Mouse (Mus musculus) hindbrain, embryonic 14.5 days (tissue): ENCODE data around the gene Tmem132c. TPM values are rescaled to one million over a fixed set of nuclear protein-coding genes. Genes with fewer than 3 reads are reported as not detected.

ENCODE experiments used
- ATAC-seq: fragments of 200-750 bp; cut with Nextera tagmentation; 2 replicates; pipeline ENCODE4 v1.8.0; 2017; ENCODE audit warnings: moderate number of reproducible peaks, mild to moderate bottlenecking, moderate TSS enrichment, moderate library complexity; ENCODE audit not compliant: low FRiP score
- DNase-seq: peaks from one replicate; pipeline ENCODE4 v3.0.0-alpha.2; 2015; ENCODE audit warnings: low spot score
- H3K27ac ChIP-seq: fragments of 300-500 bp; sonication (generic); 2 replicates; pipeline ENCODE4 v1.5.1; 2014; ENCODE audit warnings: mild to moderate bottlenecking, moderate library complexity
- H3K27me3 ChIP-seq: fragments of 300-500 bp; sonication (generic); 2 replicates; pipeline ENCODE4 v1.6.1; 2014; ENCODE audit warnings: mild to moderate bottlenecking, low read length, mixed read lengths; ENCODE audit not compliant: control insufficient read depth, insufficient read depth
- H3K36me3 ChIP-seq: fragments of 300-500 bp; sonication (generic); replicated peaks from 2 replicates; pipeline ENCODE4 v1.6.1; 2014; ENCODE audit not compliant: control insufficient read depth, insufficient read depth
- H3K4me1 ChIP-seq: fragments of 300-500 bp; sonication (generic); replicated peaks from 2 replicates; pipeline ENCODE4 v1.6.1; 2014; ENCODE audit warnings: antibody characterized with exemption, low read length, mixed read lengths; ENCODE audit not compliant: control insufficient read depth, insufficient read depth
- H3K4me2 ChIP-seq: fragments of 300-500 bp; sonication (generic); replicated peaks from 2 replicates; pipeline ENCODE4 v1.6.1; 2014; ENCODE audit warnings: mild to moderate bottlenecking, moderate library complexity
- H3K4me3 ChIP-seq: fragments of 300-500 bp; sonication (generic); replicated peaks from 2 replicates; pipeline ENCODE4 v1.5.1; 2014; ENCODE audit warnings: mild to moderate bottlenecking, low read length
- H3K9ac ChIP-seq: fragments of 300-500 bp; sonication (generic); 2 replicates; pipeline ENCODE4 v1.6.1; 2014
- H3K9me3 ChIP-seq: fragments of 300-500 bp; sonication (generic); 2 replicates; pipeline ENCODE4 v1.6.1; 2016; ENCODE audit warnings: low read length; ENCODE audit not compliant: control insufficient read depth
- WGBS: fragments of 180-500 bp; shearing (Covaris S2); extraction: QIAGEN DNeasy Blood & Tissue Kit; methylation state at CpG from one replicate; pipeline ENCODE4 v1.1.7; 2014; 5-methylcytosine and 5-hydroxymethylcytosine counted together
- polyA plus RNA-seq: library from polyadenylated mRNA; unstranded; fragments of >200 nt; fragmentation: Nextera tagmentation; extraction: Ambion mirVana; gene quantifications from 2 replicates; pipeline ENCODE4 v1.2.1, GENCODE M21; 2014

Gene Tmem132c
- polyA plus RNA-seq, 1 experiment from 2014 or later, result 15.6 TPM

DNA sequence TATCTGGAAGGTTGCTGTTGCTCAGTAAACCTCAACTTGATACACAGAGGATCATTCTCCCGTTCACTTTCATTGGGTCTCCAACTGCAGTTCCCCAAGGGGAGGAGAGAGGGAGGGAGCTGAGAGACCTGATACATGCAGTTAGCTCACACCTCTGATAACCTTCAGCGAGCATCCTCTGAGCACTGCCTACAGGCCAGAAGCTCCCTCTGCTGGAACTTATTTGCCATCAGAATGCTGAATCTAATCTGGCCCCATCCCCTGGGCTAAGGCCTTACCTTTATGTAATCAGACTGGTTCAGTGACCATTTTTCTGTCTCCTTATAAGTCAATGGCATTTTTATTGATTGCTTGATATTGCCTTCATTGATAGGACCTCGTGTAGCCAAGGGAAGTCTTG is 29.5 kb downstream of the Tmem132c start:
- ATAC-seq, result no peak

DNA sequence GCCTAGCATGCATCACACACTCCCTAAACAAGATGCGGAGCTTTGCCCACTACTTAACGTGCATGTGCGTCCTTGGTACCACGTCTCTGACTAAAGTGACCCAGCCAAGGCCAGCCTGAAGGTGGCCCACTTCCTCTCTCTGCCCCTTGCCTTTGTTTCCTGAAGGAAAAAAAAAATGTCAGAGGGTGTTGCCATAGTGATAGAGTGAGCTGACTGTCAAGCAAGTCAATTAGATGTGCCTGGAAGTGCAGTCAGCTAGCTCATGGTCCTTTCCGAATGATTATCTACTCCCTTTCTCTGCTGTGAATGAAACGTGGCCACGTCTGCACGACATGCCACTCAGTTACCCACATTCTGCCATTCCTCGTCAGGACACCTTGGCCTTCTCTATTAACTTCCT is 37.9 kb downstream of the Tmem132c start:
- DNase-seq (no peak), ATAC-seq (no peak)
- no peak overlapping the region for H3K4me3 ChIP-seq
- H3K36me3 ChIP-seq, result no peaks in the 10 kb centered on the region
- H3K9ac ChIP-seq, result no peak overlapping the region
- H3K27ac ChIP-seq, result no peak overlapping the region
- no peaks in the 10 kb centered on the region for H3K27me3 ChIP-seq
- no peaks in the 10 kb centered on the region for H3K9me3 ChIP-seq
- no peak overlapping the region for H3K4me2 ChIP-seq
- H3K4me1 ChIP-seq, result no peaks in the 10 kb centered on the region
- WGBS, result 23% methylated on average over 9 of the region's 9 CpGs

More for the DNA sequence above, 29.5 kb downstream of the Tmem132c start:
- H3K4me3 ChIP-seq, result no peak overlapping the region
- H3K4me2 ChIP-seq, result no peak overlapping the region
- H3K36me3 ChIP-seq, result no peaks in the 10 kb centered on the region
- no peak overlapping the region for H3K27ac ChIP-seq
- H3K27me3 ChIP-seq, result no peaks in the 10 kb centered on the region
- H3K9ac ChIP-seq, result no peak overlapping the region
- WGBS, result 65% methylated on average over 3 of the region's 3 CpGs
- no peaks in the 10 kb centered on the region for H3K4me1 ChIP-seq
- no peaks in the 10 kb centered on the region for H3K9me3 ChIP-seq
- DNase-seq, result no peak

DNA sequence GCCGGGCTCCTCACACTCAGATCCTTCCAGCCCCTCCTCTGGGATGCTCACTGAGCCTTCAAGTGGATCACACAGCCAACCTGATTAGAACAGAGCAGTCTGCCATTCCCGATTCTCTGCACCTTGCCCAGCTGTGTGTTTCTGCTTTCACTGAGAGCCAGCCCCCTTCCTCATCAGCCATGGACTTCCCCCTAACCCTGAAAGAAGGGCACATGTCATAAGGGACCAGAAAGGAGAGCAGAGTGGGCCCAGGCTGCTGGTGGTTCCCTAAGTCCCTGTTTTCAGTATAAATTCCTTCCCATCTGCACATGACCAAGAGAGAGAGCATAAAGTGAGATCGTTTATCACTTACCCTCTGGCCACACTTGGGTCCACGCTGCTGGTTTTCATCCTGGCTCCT is 39.6 kb downstream of the Tmem132c start:
- WGBS, result 68% methylated on average over 4 of the region's 4 CpGs
- no peak overlapping the region for H3K9ac ChIP-seq
- no peaks in the 10 kb centered on the region for H3K9me3 ChIP-seq
- H3K27me3 ChIP-seq, result no peaks in the 10 kb centered on the region
- no peaks in the 10 kb centered on the region for H3K4me1 ChIP-seq
- no peak overlapping the region for H3K4me3 ChIP-seq
- ATAC-seq, result no peak
- no peak overlapping the region for H3K4me2 ChIP-seq
- DNase-seq, result no peak
- no peak overlapping the region for H3K27ac ChIP-seq
- no peaks in the 10 kb centered on the region for H3K36me3 ChIP-seq

DNA sequence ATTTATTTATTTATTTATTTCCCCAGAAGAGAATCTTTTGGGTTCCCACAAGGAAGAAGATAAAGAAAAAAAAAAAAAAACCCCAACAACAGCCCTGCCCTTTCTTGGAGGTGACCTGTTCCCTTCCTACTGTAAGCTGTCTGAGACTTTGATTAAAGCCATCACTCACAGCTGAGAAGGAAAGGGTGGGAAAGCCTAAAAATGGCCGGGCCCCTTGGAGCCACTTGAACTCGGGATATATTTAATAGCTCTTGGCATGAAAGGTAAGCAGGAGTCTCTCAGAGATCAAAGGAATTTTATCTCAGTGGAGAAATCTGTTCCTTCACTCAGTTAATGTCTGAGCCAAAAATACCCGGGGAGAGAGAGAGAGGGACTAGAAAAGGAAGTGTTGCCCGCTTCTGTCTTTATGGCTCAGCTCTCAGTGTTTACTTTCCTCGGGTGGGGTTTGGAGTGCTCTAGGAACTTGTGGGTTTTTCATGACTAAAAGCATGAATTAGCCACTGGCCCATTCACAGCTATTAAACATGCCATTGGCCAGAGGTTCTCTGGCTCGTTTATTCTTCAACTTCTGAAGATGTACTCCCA is 41.0 kb downstream of the Tmem132c start:
- H3K27me3 ChIP-seq, result no peaks in the 10 kb centered on the region
- DNase-seq (no peak), ATAC-seq (no peak)
- no peaks in the 10 kb centered on the region for H3K9me3 ChIP-seq
- H3K4me2 ChIP-seq, result no peak overlapping the region
- no peak overlapping the region for H3K27ac ChIP-seq
- 75% methylated on average over 6 of the region's 6 CpGs for WGBS
- H3K4me1 ChIP-seq, result no peaks in the 10 kb centered on the region; the same call in 1 of the 2 replicates
- no peaks in the 10 kb centered on the region for H3K36me3 ChIP-seq
- no peak overlapping the region for H3K9ac ChIP-seq
- H3K4me3 ChIP-seq, result no peak overlapping the region

DNA sequence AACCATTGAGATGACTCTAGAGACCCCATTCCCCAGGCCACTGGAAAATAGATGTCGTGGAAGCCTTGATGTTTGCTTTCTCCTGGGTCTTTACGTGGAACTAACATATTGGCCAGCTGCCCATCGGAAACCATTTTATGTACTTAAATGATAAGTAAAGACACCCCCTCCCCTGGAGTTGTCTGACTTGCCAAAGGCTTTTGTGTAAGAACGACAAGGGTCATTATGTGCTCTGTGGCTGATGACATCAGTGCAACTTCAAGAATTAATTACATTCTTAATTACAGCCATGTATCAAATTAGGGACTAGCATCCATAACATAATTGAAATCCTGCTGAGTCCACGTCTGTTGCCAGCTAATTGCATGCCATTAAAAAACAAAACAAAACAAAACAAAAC is 45.3 kb downstream of the Tmem132c start:
- DNase-seq (no peak), ATAC-seq (no peak)
- Histone ChIP-seq H3K4me3 (no peak overlapping the region), H3K4me2 (no peak overlapping the region), H3K9me3 (peaks cover 5% of the 10 kb centered on the region; the same call in 1 of the 2 replicates), H3K27ac (no peak overlapping the region), H3K9ac (no peak overlapping the region), H3K36me3 (no peaks in the 10 kb centered on the region), H3K4me1 (peaks cover 15% of the 10 kb centered on the region), H3K27me3 (no peaks in the 10 kb centered on the region)
- WGBS, result 40% methylated on average over 5 of the region's 5 CpGs

DNA sequence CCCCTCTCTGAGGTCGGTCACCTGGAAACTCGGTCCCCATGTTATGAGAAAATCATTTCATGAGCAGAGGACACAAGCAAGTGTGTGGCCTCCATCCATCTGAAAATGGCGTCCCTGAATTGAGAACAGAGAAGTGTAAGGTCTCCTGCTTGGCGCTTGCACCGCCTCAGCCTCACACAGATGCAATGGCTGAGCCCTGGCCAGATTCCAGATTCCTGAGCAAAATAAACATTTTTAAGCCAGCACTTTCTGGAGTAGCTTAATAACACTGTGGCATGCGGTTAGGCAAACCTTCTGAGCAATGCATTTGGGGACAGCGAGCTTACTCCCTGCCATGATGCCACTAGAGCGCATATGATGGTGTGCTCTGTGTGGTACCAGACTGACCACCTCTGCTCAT is 48.1 kb downstream of the Tmem132c start:
- H3K4me1 ChIP-seq, result peaks cover 15% of the 10 kb centered on the region
- no peak overlapping the region for H3K4me3 ChIP-seq
- ATAC-seq (no peak), DNase-seq (no peak)
- no peaks in the 10 kb centered on the region for H3K36me3 ChIP-seq
- H3K9me3 ChIP-seq, result peaks cover 5% of the 10 kb centered on the region; the same call in 1 of the 2 replicates
- H3K9ac ChIP-seq, result no peak overlapping the region
- H3K27me3 ChIP-seq, result no peaks in the 10 kb centered on the region
- 93% methylated on average over 8 of the region's 8 CpGs for WGBS
- H3K4me2 ChIP-seq, result no peak overlapping the region
- no peak overlapping the region for H3K27ac ChIP-seq

DNA sequence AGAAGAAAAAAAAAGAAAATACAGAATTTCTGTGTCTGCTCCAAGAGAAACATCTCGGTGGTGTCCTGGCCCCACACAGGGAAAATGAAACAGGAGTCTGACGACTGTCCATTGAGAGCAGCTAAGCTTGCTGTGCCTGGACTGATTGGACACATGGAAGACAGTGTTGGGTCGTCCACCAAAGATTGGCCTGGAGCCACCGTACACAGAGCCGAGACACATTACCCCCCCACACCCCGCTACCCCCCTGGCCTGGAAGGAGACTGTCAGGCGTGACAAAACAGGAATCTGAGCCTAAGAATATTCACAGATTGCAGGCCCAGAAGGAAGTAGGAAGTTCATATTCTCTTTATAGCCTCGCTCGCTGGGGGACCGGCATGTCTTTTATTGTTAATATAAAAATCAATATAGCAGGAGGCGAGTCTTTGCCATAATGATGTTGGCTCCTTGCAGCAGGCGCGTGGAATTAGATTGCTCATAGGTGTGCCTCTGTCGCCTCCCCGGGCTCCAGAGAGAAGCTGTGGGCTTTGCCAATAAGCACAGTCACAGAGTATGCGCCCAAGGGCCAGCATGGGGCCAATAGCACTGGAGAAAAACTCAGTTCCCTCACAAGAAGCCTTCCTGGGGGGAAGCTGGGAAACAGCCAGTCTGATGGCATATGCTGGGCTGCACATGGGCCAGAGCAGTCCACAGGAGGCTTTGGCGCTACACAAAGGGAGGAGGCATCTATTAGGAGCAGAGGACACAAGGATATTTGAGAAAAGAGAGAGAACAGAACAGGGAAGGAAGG is 49.0 kb downstream of the Tmem132c start:
- DNase-seq (peak; percentile 64), ATAC-seq (peak; percentile 87)
- H3K36me3 ChIP-seq, result no peaks in the 10 kb centered on the region
- no peaks in the 10 kb centered on the region for H3K27me3 ChIP-seq
- H3K4me1 ChIP-seq, result peaks cover 15% of the 10 kb centered on the region
- 28% methylated on average over 17 of the region's 17 CpGs for WGBS
- H3K9ac ChIP-seq, result no peak overlapping the region
- H3K9me3 ChIP-seq, result peaks cover 5% of the 10 kb centered on the region; the same call in 1 of the 2 replicates
- peak overlapping the region; percentile 75 for H3K27ac ChIP-seq
- H3K4me3 ChIP-seq, result no peak overlapping the region
- H3K4me2 ChIP-seq, result peak overlapping the region; percentile 27

DNA sequence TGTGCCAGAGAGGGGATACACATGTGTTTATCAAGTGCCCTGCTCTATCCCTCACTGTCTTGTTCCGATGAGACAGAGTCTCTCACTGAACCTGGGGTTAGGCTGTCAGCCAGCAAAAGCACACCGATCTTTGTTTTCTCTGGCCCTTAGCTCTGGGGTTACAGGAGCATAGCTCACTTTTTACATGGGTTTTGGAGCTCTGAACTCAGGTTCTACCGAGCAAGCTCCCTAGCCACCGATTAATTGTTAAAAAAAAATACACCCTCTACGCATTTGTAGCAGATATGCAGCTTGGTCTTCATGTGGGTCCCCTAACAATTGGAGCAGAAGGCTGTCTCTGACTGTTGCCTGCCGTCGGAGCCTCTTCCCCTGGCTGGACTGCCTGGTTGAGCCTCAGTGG is 50.0 kb downstream of the Tmem132c start:
- no peak overlapping the region for H3K4me3 ChIP-seq
- no peaks in the 10 kb centered on the region for H3K36me3 ChIP-seq
- peaks cover 15% of the 10 kb centered on the region for H3K4me1 ChIP-seq
- no peaks in the 10 kb centered on the region for H3K27me3 ChIP-seq
- DNase-seq, result no peak
- WGBS, result 70% methylated on average over 7 of the region's 7 CpGs
- H3K4me2 ChIP-seq, result no peak overlapping the region
- H3K27ac ChIP-seq, result 0 out of 2 replicates have a peak overlapping the region, but pooled peaks have one; percentile 75
- H3K9ac ChIP-seq, result no peak overlapping the region
- peaks cover 5% of the 10 kb centered on the region; the same call in 1 of the 2 replicates for H3K9me3 ChIP-seq
- no peak for ATAC-seq

DNA sequence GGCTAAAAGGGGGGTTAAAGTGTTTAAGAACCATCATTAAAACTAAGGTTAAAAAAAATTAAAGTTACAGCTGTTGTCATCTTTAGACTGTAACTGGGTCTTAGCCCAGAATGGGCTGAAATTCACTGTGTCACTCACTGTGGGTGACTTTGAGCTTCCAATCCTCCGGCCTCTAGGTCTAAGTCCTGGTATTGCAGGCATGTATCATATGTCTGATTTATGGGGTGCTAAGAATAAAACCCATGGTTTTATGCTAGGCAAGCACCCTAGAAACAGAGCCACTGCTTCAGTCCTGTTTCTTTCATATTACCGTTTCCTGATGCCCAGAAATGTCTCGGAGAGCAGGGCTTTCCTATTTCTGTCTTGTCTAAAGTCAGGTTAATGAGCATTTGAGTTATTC is 52.1 kb downstream of the Tmem132c start:
- no peak for DNase-seq
- 80% methylated on average over 3 of the region's 3 CpGs for WGBS
- H3K4me3 ChIP-seq, result no peak overlapping the region
- no peak overlapping the region for H3K27ac ChIP-seq
- no peak overlapping the region for H3K4me2 ChIP-seq
- no peaks in the 10 kb centered on the region for H3K27me3 ChIP-seq
- H3K36me3 ChIP-seq, result no peaks in the 10 kb centered on the region
- H3K9ac ChIP-seq, result no peak overlapping the region
- peaks cover 5% of the 10 kb centered on the region; the same call in 1 of the 2 replicates for H3K9me3 ChIP-seq
- no peak for ATAC-seq
- H3K4me1 ChIP-seq, result peaks cover 15% of the 10 kb centered on the region
